Mouse (Mus musculus) liver, embryonic 15.5 days (tissue): ENCODE measurements around the gene Gpat3. TPM values are rescaled to one million over a fixed set of nuclear protein-coding genes. Genes with fewer than 3 reads are reported as not detected.

Experiments
- ATAC-seq: fragments of 200-750 bp; cut with Nextera tagmentation; 2 replicates; pipeline ENCODE4 v1.8.0; 2017; ENCODE audit warnings: moderate number of reproducible peaks, mild to moderate bottlenecking, moderate library complexity; ENCODE audit not compliant: insufficient read depth
- H3K27ac ChIP-seq: fragments of 300-500 bp; sonication (generic); replicated peaks from 2 replicates; pipeline ENCODE4 v1.5.1; 2015; ENCODE audit warnings: mild to moderate bottlenecking, inconsistent platforms
- H3K27me3 ChIP-seq: fragments of 300-500 bp; sonication (generic); 2 replicates; pipeline ENCODE4 v1.6.1; 2015; ENCODE audit warnings: mild to moderate bottlenecking, inconsistent platforms
- H3K36me3 ChIP-seq: fragments of 300-500 bp; sonication (generic); replicated peaks from 2 replicates; pipeline ENCODE4 v1.6.1; 2015; ENCODE audit warnings: moderate library complexity, mild to moderate bottlenecking, inconsistent platforms
- H3K4me1 ChIP-seq: fragments of 300-500 bp; sonication (generic); replicated peaks from 2 replicates; pipeline ENCODE4 v1.6.1; 2015; ENCODE audit warnings: inconsistent platforms
- H3K4me2 ChIP-seq: fragments of 300-500 bp; sonication (generic); 2 replicates; pipeline ENCODE4 v1.6.1; 2015; ENCODE audit warnings: moderate library complexity, mild to moderate bottlenecking, inconsistent platforms
- H3K4me3 ChIP-seq: fragments of 300-500 bp; sonication (generic); replicated peaks from 2 replicates; pipeline ENCODE4 v1.5.1; 2015; ENCODE audit warnings: mild to moderate bottlenecking, inconsistent platforms
- H3K9ac ChIP-seq: fragments of 300-500 bp; sonication (generic); 2 replicates; pipeline ENCODE4 v1.6.1; 2015; ENCODE audit warnings: moderate library complexity, mild to moderate bottlenecking, inconsistent platforms
- H3K9me3 ChIP-seq: fragments of 300-500 bp; sonication (generic); replicated peaks from 2 replicates; pipeline ENCODE4 v1.6.1; 2016; ENCODE audit warnings: inconsistent platforms
- WGBS: fragments of 180-500 bp; shearing (Covaris S2); methylation state at CpG from one replicate; pipeline ENCODE4 v1.1.7; 2015; ENCODE audit warnings: mixed read lengths; ENCODE audit not compliant: insufficient replicate concordance; 5-methylcytosine and 5-hydroxymethylcytosine counted together
- polyA plus RNA-seq: library from polyadenylated mRNA; unstranded; fragments of >200 nt; fragmentation: Nextera tagmentation; extraction: Ambion mirVana; gene quantifications from 2 replicates; pipeline ENCODE4 v1.2.1, GENCODE M21; 2015

Gene Gpat3
- polyA plus RNA-seq, 1 experiment from 2014 or later: 3.4 TPM

- no peak overlapping the region for H3K4me2 ChIP-seq
- no peaks in the 10 kb centered on the region for H3K4me1 ChIP-seq
- H3K27ac ChIP-seq: no peak overlapping the region
- WGBS: 29% methylated on average over 5 of the region's 5 CpGs
- H3K9me3 ChIP-seq: no peaks in the 10 kb centered on the region
- ATAC-seq: no peak
- H3K36me3 ChIP-seq: no peaks in the 10 kb centered on the region
- H3K9ac ChIP-seq: no peak overlapping the region
- H3K4me3 ChIP-seq: no peak overlapping the region
- no peaks in the 10 kb centered on the region for H3K27me3 ChIP-seq
These were observed 69.9 kb downstream of the Gpat3 start for GRCm38 (mm10) chr5:100915411-100915810.

- Histone ChIP-seq H3K27me3 (no peaks in the 10 kb centered on the region), H3K27ac (no peak overlapping the region), H3K36me3 (no peaks in the 10 kb centered on the region), H3K9ac (no peak overlapping the region), H3K4me1 (no peaks in the 10 kb centered on the region), H3K4me2 (no peak overlapping the region), H3K9me3 (no peaks in the 10 kb centered on the region), H3K4me3 (no peak overlapping the region)
- 22% methylated on average over 8 of the region's 8 CpGs for WGBS
- no peak for ATAC-seq
These were observed 70.9 kb downstream of the Gpat3 start for GRCm38 (mm10) chr5:100916416-100916815.

- Histone ChIP-seq H3K9me3 (no peaks in the 10 kb centered on the region), H3K36me3 (no peaks in the 10 kb centered on the region), H3K27ac (no peak overlapping the region), H3K27me3 (no peaks in the 10 kb centered on the region), H3K9ac (no peak overlapping the region), H3K4me2 (no peak overlapping the region), H3K4me3 (no peak overlapping the region), H3K4me1 (no peaks in the 10 kb centered on the region)
- no peak for ATAC-seq
- WGBS: 14% methylated on average over 15 of the region's 15 CpGs
These were observed 71.8 kb downstream of the Gpat3 start for GRCm38 (mm10) chr5:100917252-100917774.

GRCm38 (mm10) chr5:100919069-100919468 lies 73.6 kb downstream of the Gpat3 start:
- Histone ChIP-seq H3K4me2 (no peak overlapping the region), H3K4me3 (no peak overlapping the region), H3K27me3 (no peaks in the 10 kb centered on the region), H3K4me1 (no peaks in the 10 kb centered on the region), H3K9me3 (no peaks in the 10 kb centered on the region), H3K27ac (no peak overlapping the region), H3K36me3 (no peaks in the 10 kb centered on the region), H3K9ac (no peak overlapping the region)
- ATAC-seq: no peak
- 18% methylated on average over 9 of the region's 9 CpGs for WGBS

- Histone ChIP-seq H3K4me1 (no peaks in the 10 kb centered on the region), H3K4me3 (no peak overlapping the region), H3K27me3 (no peaks in the 10 kb centered on the region), H3K27ac (no peak overlapping the region), H3K36me3 (no peaks in the 10 kb centered on the region), H3K4me2 (no peak overlapping the region), H3K9me3 (no peaks in the 10 kb centered on the region), H3K9ac (no peak overlapping the region)
- 45% methylated on average over 2 of the region's 2 CpGs for WGBS
- ATAC-seq: no peak
These were observed 84.2 kb downstream of the Gpat3 start for GRCm38 (mm10) chr5:100929698-100930097.

DNA sequence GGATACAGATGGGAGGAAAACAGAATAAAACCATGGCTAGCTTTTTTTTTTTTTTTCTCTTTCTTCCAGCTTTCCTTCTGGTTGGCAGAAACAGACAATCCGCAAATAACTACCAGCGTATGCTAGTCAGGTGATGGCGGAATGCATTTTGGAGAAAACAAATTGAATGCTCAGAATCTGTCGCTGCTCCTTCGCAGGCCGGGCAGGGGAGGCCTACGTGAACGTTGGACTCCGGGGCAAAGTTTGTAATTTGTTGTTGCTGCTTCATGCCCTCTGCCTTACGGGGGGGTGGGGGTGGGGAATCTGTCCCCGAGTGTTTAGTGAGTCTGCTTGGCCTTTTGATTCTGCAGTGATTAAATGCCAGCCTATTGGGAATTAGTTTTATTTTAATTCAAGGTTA lies 98.2 kb downstream of the Gpat3 start:
- Histone ChIP-seq H3K4me1 (no peaks in the 10 kb centered on the region), H3K36me3 (no peaks in the 10 kb centered on the region), H3K4me3 (no peak overlapping the region), H3K9ac (no peak overlapping the region), H3K27me3 (no peaks in the 10 kb centered on the region), H3K9me3 (no peaks in the 10 kb centered on the region), H3K4me2 (no peak overlapping the region), H3K27ac (no peak overlapping the region)
- ATAC-seq: no peak
- WGBS: 63% methylated on average over 11 of the region's 11 CpGs

GRCm38 (mm10) chr5:100945336-100945735 lies 99.8 kb downstream of the Gpat3 start:
- Histone ChIP-seq H3K4me1 (no peaks in the 10 kb centered on the region), H3K9ac (no peak overlapping the region), H3K4me3 (no peak overlapping the region), H3K36me3 (no peaks in the 10 kb centered on the region), H3K4me2 (no peak overlapping the region), H3K27ac (no peak overlapping the region), H3K27me3 (no peaks in the 10 kb centered on the region), H3K9me3 (no peaks in the 10 kb centered on the region)
- no peak for ATAC-seq
- WGBS: 72% methylated on average over 10 of the region's 10 CpGs

Other genes with a start within 250 kb of the Gpat3 start
- 22.8 and 24.3 TPM in 2 replicates for gene Coq2, start 170.6 kb upstream of the Gpat3 start, polyA plus RNA-seq
- gene Hpse, start 126.0 kb upstream of the Gpat3 start, polyA plus RNA-seq: 1.6 and 1.9 TPM in 2 replicates
- 10.0 and 11.5 TPM in 2 replicates for gene Helq, start 47.1 kb upstream of the Gpat3 start, polyA plus RNA-seq
- gene Mrps18c, start 47.1 kb upstream of the Gpat3 start, polyA plus RNA-seq: 101 and 122 TPM in 2 replicates
- gene Abraxas1, start 24.7 kb upstream of the Gpat3 start, polyA plus RNA-seq: 14.1 and 14.9 TPM in 2 replicates